In genomic region chr1:131199118-131199821, GRCm38 (mm10) we compare ENCODE assay signal across 8 mouse cellular contexts. TPM values are rescaled to one million over a fixed set of nuclear protein-coding genes. Genes with fewer than 3 reads are reported as not detected.
A peak's percentile ranks its signal among the peaks of the same experiment; 100 is the strongest.
DNase-seq lines count a peak whose midpoint lies in the region; ATAC-seq and TF ChIP-seq lines count a peak whose summit lies in the region.
"Had no signal": no experiment of that assay in that cellular context is flagged by ENCODE, and none has a peak within 500 bp of the region (broad histone marks: within the 10 kb centered on the region; RNA-seq: fewer than 3 reads in every experiment).

No protein-coding gene starts in this region.

- ATAC-seq in forebrain, embryonic 16.5 days = no peak

- intact Hi-C loops in heart, postnatal 10 days (cut with DNase I) = no loop called here

- DNase-seq in testis, postnatal 10 days (ENCODE audit: low spot score) = no peak
- peak; percentile 63 for DNase-seq in cerebellum, adult 9-10 months
- peak; percentile 47 for DNase-seq in lung, postnatal 25 days (ENCODE audit: low spot score)
- no peak for DNase-seq in embryonic facial prominence, embryonic 10.5 days (ENCODE audit: low spot score)
- no peak for DNase-seq in heart, postnatal 10 days

- H3K9ac ChIP-seq in forebrain, embryonic 16.5 days (replicated peaks; ENCODE audit: low read depth, low read length) = no peak overlapping the region
- H3K9ac ChIP-seq: embryonic facial prominence, embryonic 12.5 days had no signal

- H3K4me1 ChIP-seq in testis, adult 2 months (ENCODE audit: control insufficient read depth, insufficient read depth, low read length) = peaks cover 9% of the 10 kb centered on the region
- peaks cover 37% of the 10 kb centered on the region for H3K4me1 ChIP-seq in embryonic facial prominence, embryonic 10.5 days
- no peaks in the 10 kb centered on the region for H3K4me1 ChIP-seq in forebrain, embryonic 16.5 days (replicated peaks; ENCODE audit: control insufficient read depth, insufficient read depth, low read length)

- peak overlapping the region; percentile 19 for H3K4me3 ChIP-seq in testis, adult 2 months (ENCODE audit: control insufficient read depth, low read depth, low read length)
- no peak overlapping the region for H3K4me3 ChIP-seq in embryonic facial prominence, embryonic 10.5 days
- no peak overlapping the region for H3K4me3 ChIP-seq in forebrain, embryonic 16.5 days (replicated peaks; ENCODE audit: low read length)
- H3K4me3 ChIP-seq: embryonic facial prominence, embryonic 12.5 days had no signal

- WGBS in embryonic facial prominence, embryonic 10.5 days = 83% methylated on average over 18 of the region's 18 CpGs
- 79% methylated on average over 18 of the region's 18 CpGs for WGBS in forebrain, embryonic 16.5 days

- no peaks in the 10 kb centered on the region for H3K36me3 ChIP-seq in testis, adult 2 months (ENCODE audit: control insufficient read depth, insufficient read depth, low read length)
- H3K36me3 ChIP-seq in embryonic facial prominence, embryonic 10.5 days (replicated peaks) = no peaks in the 10 kb centered on the region
- no peaks in the 10 kb centered on the region for H3K36me3 ChIP-seq in forebrain, embryonic 16.5 days (ENCODE audit: control insufficient read depth, insufficient read depth)
- H3K36me3 ChIP-seq: embryonic facial prominence, embryonic 12.5 days had no signal

- TF ChIP-seq POLR2A in testis, adult 2 months (IDR thresholded peaks at IDR 0.05; ENCODE audit: control insufficient read depth, low read depth, low read length) = no peak

- no peaks in the 10 kb centered on the region for H3K9me3 ChIP-seq in embryonic facial prominence, embryonic 10.5 days
- no peaks in the 10 kb centered on the region for H3K9me3 ChIP-seq in forebrain, embryonic 16.5 days (ENCODE audit: control insufficient read depth, low read length)
- H3K9me3 ChIP-seq: embryonic facial prominence, embryonic 12.5 days had no signal

- no peaks in the 10 kb centered on the region for H3K27me3 ChIP-seq in testis, adult 2 months (ENCODE audit: control insufficient read depth, insufficient read depth, low read length)
- 0 out of 2 replicates have a peak, but pooled peaks cover 6% of the 10 kb centered on the region for H3K27me3 ChIP-seq in embryonic facial prominence, embryonic 10.5 days (replicated peaks; ENCODE audit: low read depth, poor library complexity, severe bottlenecking)
- H3K27me3 ChIP-seq in forebrain, embryonic 16.5 days (replicated peaks; ENCODE audit: control insufficient read depth, insufficient read depth, low read length) = no peaks in the 10 kb centered on the region
- H3K27me3 ChIP-seq: embryonic facial prominence, embryonic 12.5 days had no signal

- TF ChIP-seq CTCF in testis, adult 2 months (IDR thresholded peaks at IDR 0.05; ENCODE audit: control insufficient read depth, insufficient read depth, insufficient replicate concordance, low read depth, low read length) = no peak

- no peak overlapping the region for H3K27ac ChIP-seq in testis, adult 2 months (ENCODE audit: control insufficient read depth, insufficient read depth, low read depth, low read length)
- no peak overlapping the region for H3K27ac ChIP-seq in embryonic facial prominence, embryonic 10.5 days (replicated peaks)
- no peak overlapping the region for H3K27ac ChIP-seq in forebrain, embryonic 16.5 days (ENCODE audit: low read length)
- H3K27ac ChIP-seq: embryonic facial prominence, embryonic 12.5 days had no signal

- no peak overlapping the region for H3K4me2 ChIP-seq in forebrain, embryonic 16.5 days (ENCODE audit: low read length)
- H3K4me2 ChIP-seq: embryonic facial prominence, embryonic 12.5 days had no signal

RNA-seq across cellular contexts. Expression of gene Rassf5, which starts 45.8 kb away (rescaled TPM):
- polyA plus RNA-seq in testis, adult 2 months (2012; rRNA removed) = 1.1 and 1.5 TPM in 2 replicates
- 1.2 and 1.3 TPM in 2 replicates for polyA plus RNA-seq in embryonic facial prominence, embryonic 10.5 days (2016; fragmentation: Nextera tagmentation; extraction: Ambion mirVana)
- polyA plus RNA-seq in forebrain, embryonic 16.5 days (2015; fragmentation: Nextera tagmentation; extraction: Ambion mirVana) = 1.9 and 2.5 TPM in 2 replicates
- total RNA-seq in heart, postnatal 10 days (2021) = 1 to 10 TPM; 3.9 to 5.4 TPM

RNA-seq across cellular contexts. Expression of gene Eif2d, which starts 46.3 kb away (rescaled TPM):
- polyA plus RNA-seq in testis, adult 2 months (2012; rRNA removed) = 18.1 and 18.4 TPM in 2 replicates
- polyA plus RNA-seq in embryonic facial prominence, embryonic 10.5 days (2016; fragmentation: Nextera tagmentation; extraction: Ambion mirVana) = 66.9 and 70.3 TPM in 2 replicates
- polyA plus RNA-seq in forebrain, embryonic 16.5 days (2015; fragmentation: Nextera tagmentation; extraction: Ambion mirVana) = 64.1 and 64.4 TPM in 2 replicates
- total RNA-seq in heart, postnatal 10 days (2021) = 10 to 100 TPM; 36.3 to 36.7 TPM

Comparison
In these comparisons a context has a peak if more than half of its experiments do, and no peak if none do; other contexts are left out.
1. DNase-seq: peak in cerebellum, adult 9-10 months (single experiment) and lung, postnatal 25 days (single experiment); none in testis, postnatal 10 days (single experiment), embryonic facial prominence, embryonic 10.5 days (single experiment) and heart, postnatal 10 days (0 of 2).